Mouse (Mus musculus) lung, postnatal 0 days (tissue): Measurements from ENCODE around the gene Hspb3. TPM values are rescaled to one million over a fixed set of nuclear protein-coding genes. Genes with fewer than 3 reads are reported as not detected.

ENCODE experiments used
- ATAC-seq: fragments of 200-750 bp; cut with Nextera tagmentation; 2 replicates; pipeline ENCODE4 v1.8.0; 2017; ENCODE audit warnings: moderate library complexity
- DNase-seq: peaks from one replicate; pipeline ENCODE4 v3.0.0-alpha.2; 2016; ENCODE audit warnings: low spot score
- H3K27ac ChIP-seq: fragments of 300-500 bp; sonication (generic); 2 replicates; pipeline ENCODE4 v1.5.1; 2014; ENCODE audit warnings: antibody characterized with exemption, mild to moderate bottlenecking, low read length, mixed read lengths
- H3K27me3 ChIP-seq: fragments of 300-500 bp; sonication (generic); replicated peaks from 2 replicates; pipeline ENCODE4 v1.6.1; 2014; ENCODE audit warnings: low read length, mixed read lengths; ENCODE audit not compliant: insufficient read depth
- H3K36me3 ChIP-seq: fragments of 300-500 bp; sonication (generic); 2 replicates; pipeline ENCODE4 v1.6.1; 2014; ENCODE audit warnings: low read length, mixed read lengths; ENCODE audit not compliant: insufficient read depth
- H3K4me1 ChIP-seq: fragments of 300-500 bp; sonication (generic); 2 replicates; pipeline ENCODE4 v1.6.1; 2014; ENCODE audit warnings: antibody characterized with exemption, low read depth, low read length, mixed read lengths; ENCODE audit not compliant: insufficient read depth
- H3K4me2 ChIP-seq: fragments of 300-500 bp; sonication (generic); replicated peaks from 2 replicates; pipeline ENCODE4 v1.6.1; 2014; ENCODE audit warnings: low read depth, mild to moderate bottlenecking, low read length, moderate library complexity, mixed read lengths
- H3K4me3 ChIP-seq: fragments of 300-500 bp; sonication (generic); 2 replicates; pipeline ENCODE4 v1.5.1; 2014; ENCODE audit warnings: low read depth, low read length
- H3K9ac ChIP-seq: fragments of 300-500 bp; sonication (generic); replicated peaks from 2 replicates; pipeline ENCODE4 v1.6.1; 2014; ENCODE audit warnings: low read depth, mild to moderate bottlenecking
- H3K9me3 ChIP-seq: fragments of 300-500 bp; sonication (generic); 2 replicates; pipeline ENCODE4 v1.6.1; 2016; ENCODE audit warnings: low read length, mixed read lengths
- CTCF ChIP-seq: IDR thresholded peaks from 2 replicates; pipeline ENCODE4 v1.5.1; 2016; ENCODE audit warnings: antibody characterized with exemption, mild to moderate bottlenecking
- EP300 ChIP-seq: IDR thresholded peaks from 2 replicates; pipeline ENCODE4 v1.6.1; 2016; ENCODE audit warnings: antibody characterized with exemption, mild to moderate bottlenecking, control low read depth
- WGBS: fragments of 180-500 bp; shearing (Covaris S2); extraction: QIAGEN DNeasy Blood & Tissue Kit; methylation state at CpG from one replicate; pipeline ENCODE4 v1.1.7; 2014; 5-methylcytosine and 5-hydroxymethylcytosine counted together
- polyA plus RNA-seq: library from polyadenylated mRNA; unstranded; fragments of >200 nt; fragmentation: Nextera tagmentation; extraction: Ambion mirVana; gene quantifications from 2 replicates; pipeline ENCODE4 v1.2.1, GENCODE M21; 2015

The Hspb3 gene
- 0.62 and 0.96 TPM in 2 replicates for polyA plus RNA-seq

DNA sequence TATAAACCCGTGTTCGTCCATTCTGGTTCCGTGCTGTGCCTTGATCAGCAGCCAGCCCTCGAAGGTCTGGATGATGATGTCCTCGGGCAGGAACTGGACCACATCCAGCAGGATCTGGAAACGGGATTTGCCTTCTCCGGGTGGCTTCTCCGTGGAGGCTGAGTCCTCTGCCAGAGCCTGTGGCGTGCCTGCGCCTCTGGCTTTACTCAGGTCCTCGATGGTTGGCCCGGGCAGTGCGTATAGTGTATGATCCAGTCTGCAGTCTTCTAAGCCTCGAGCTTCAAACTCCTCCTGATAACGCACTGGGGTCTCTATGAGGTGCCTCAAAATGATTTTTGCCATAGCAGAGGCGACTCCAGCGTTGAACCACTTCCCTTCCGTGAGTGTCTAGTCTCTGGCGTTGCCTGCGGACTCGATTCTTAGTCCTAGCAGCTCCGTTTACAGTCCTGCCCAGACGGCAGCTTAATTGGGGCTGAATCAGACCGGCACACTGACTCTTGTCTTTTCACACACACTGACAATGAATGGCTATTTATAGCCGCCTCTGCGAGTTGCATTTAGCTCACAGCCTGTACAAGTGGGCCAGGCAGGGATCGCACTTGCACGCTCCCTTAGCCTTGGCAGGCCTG lies at the start of gene Hspb3:
Gene Hspb3, minus strand, starts transcription at position 526 of the 629 bp plus-strand sequence.
- H3K27me3 ChIP-seq: no peaks in the 10 kb centered on the region
- ATAC-seq (no peak), DNase-seq (peak; percentile 7)
- no peak within 1 kb of the TSS for H3K4me3 ChIP-seq
- no peak for TF ChIP-seq CTCF
- TF ChIP-seq EP300: no peak
- no peaks in the 10 kb centered on the region for H3K4me1 ChIP-seq
- H3K36me3 ChIP-seq: no peaks in the 10 kb centered on the region
- 52% methylated on average over 28 of the region's 28 CpGs for WGBS
- no peak within 1 kb of the TSS for H3K9ac ChIP-seq
- peak within 1 kb of the TSS; percentile 19; the same call in 1 of the 2 replicates for H3K4me2 ChIP-seq
- H3K9me3 ChIP-seq: no peaks in the 10 kb centered on the region
- no peak within 1 kb of the TSS for H3K27ac ChIP-seq

DNA sequence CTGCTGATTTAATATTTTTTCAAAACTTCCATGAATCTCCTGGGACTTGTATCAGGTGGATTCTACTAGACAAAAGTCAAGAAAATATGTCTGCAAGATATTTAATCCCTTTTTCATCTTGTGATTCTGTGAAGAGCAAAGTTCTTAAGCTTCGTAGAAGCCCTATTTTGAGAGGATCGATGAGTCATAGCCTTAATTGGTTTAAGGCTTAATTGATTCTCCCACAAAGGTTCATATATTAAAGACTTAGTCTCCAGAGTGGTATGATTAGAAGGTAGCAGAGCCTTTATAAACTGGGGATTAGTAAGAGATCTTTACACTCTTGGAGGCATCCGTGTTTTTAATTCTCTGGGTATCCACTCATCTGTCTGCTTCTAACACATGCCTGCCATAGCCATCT lies 49.7 kb upstream of the Hspb3 start:
- Histone ChIP-seq H3K9me3 (no peaks in the 10 kb centered on the region), H3K9ac (no peak overlapping the region), H3K4me2 (no peak overlapping the region), H3K27me3 (no peaks in the 10 kb centered on the region), H3K4me3 (no peak overlapping the region), H3K27ac (no peak overlapping the region), H3K4me1 (no peaks in the 10 kb centered on the region), H3K36me3 (no peaks in the 10 kb centered on the region)
- no peak for DNase-seq
- WGBS: 94% methylated on average over 3 of the region's 3 CpGs
- no peak for ATAC-seq
- TF ChIP-seq EP300: no peak
- no peak for TF ChIP-seq CTCF

GRCm38 (mm10) chr13:113706183-113706582 lies 42.7 kb upstream of the Hspb3 start:
- no peaks in the 10 kb centered on the region for H3K9me3 ChIP-seq
- H3K4me2 ChIP-seq: no peak overlapping the region
- 30% methylated on average over 4 of the region's 4 CpGs for WGBS
- no peak overlapping the region for H3K9ac ChIP-seq
- ATAC-seq (no peak), DNase-seq (no peak)
- H3K27me3 ChIP-seq: no peaks in the 10 kb centered on the region
- H3K4me1 ChIP-seq: no peaks in the 10 kb centered on the region
- no peak overlapping the region for H3K27ac ChIP-seq
- no peak for TF ChIP-seq CTCF
- no peak for TF ChIP-seq EP300
- no peaks in the 10 kb centered on the region for H3K36me3 ChIP-seq
- no peak overlapping the region for H3K4me3 ChIP-seq

- Histone ChIP-seq H3K27ac (no peak overlapping the region), H3K4me2 (no peak overlapping the region), H3K9ac (no peak overlapping the region), H3K4me3 (no peak overlapping the region), H3K27me3 (no peaks in the 10 kb centered on the region), H3K36me3 (no peaks in the 10 kb centered on the region), H3K4me1 (no peaks in the 10 kb centered on the region), H3K9me3 (no peaks in the 10 kb centered on the region)
- no peak for TF ChIP-seq CTCF
- TF ChIP-seq EP300: no peak
- 80% methylated on average over 3 of the region's 3 CpGs for WGBS
- DNase-seq (no peak), ATAC-seq (no peak)
Observed at GRCm38 (mm10) chr13:113701185-113701584, 37.7 kb upstream of the Hspb3 start.

- no peaks in the 10 kb centered on the region for H3K4me1 ChIP-seq
- no peaks in the 10 kb centered on the region for H3K36me3 ChIP-seq
- DNase-seq (peak; percentile 28), ATAC-seq (no peak)
- no peaks in the 10 kb centered on the region for H3K9me3 ChIP-seq
- no peaks in the 10 kb centered on the region for H3K27me3 ChIP-seq
- H3K4me2 ChIP-seq: no peak overlapping the region
- no peak overlapping the region for H3K4me3 ChIP-seq
- H3K27ac ChIP-seq: no peak overlapping the region
- no peak overlapping the region for H3K9ac ChIP-seq
- TF ChIP-seq EP300 (no peak), CTCF (no peak)
- 82% methylated on average over 8 of the region's 8 CpGs for WGBS
Observed at GRCm38 (mm10) chr13:113699928-113700327, 36.5 kb upstream of the Hspb3 start.

GRCm38 (mm10) chr13:113699415-113699873 lies 36.0 kb upstream of the Hspb3 start:
- no peak for TF ChIP-seq EP300
- no peak for TF ChIP-seq CTCF
- ATAC-seq: no peak
- H3K4me1 ChIP-seq: no peaks in the 10 kb centered on the region
- H3K27ac ChIP-seq: no peak overlapping the region
- H3K9me3 ChIP-seq: no peaks in the 10 kb centered on the region
- no peak overlapping the region for H3K9ac ChIP-seq
- no peaks in the 10 kb centered on the region for H3K27me3 ChIP-seq
- H3K4me2 ChIP-seq: no peak overlapping the region
- no peaks in the 10 kb centered on the region for H3K36me3 ChIP-seq
- WGBS: 41% methylated on average over 11 of the region's 11 CpGs
- DNase-seq: no peak
- no peak overlapping the region for H3K4me3 ChIP-seq
